Mouse (Mus musculus) liver, postnatal 0 days (tissue): Measurements from ENCODE around the gene 1600002K03Rik.

Experiments
- CTCF ChIP-seq: sonication (generic); IDR thresholded peaks from 2 replicates; pipeline ENCODE4 v1.5.1; 2016; ENCODE audit warnings: antibody characterized with exemption, low read depth
- EP300 ChIP-seq: IDR thresholded peaks from 2 replicates; pipeline ENCODE4 v1.6.1; 2016; ENCODE audit warnings: antibody characterized with exemption, low read depth, mild to moderate bottlenecking

DNA sequence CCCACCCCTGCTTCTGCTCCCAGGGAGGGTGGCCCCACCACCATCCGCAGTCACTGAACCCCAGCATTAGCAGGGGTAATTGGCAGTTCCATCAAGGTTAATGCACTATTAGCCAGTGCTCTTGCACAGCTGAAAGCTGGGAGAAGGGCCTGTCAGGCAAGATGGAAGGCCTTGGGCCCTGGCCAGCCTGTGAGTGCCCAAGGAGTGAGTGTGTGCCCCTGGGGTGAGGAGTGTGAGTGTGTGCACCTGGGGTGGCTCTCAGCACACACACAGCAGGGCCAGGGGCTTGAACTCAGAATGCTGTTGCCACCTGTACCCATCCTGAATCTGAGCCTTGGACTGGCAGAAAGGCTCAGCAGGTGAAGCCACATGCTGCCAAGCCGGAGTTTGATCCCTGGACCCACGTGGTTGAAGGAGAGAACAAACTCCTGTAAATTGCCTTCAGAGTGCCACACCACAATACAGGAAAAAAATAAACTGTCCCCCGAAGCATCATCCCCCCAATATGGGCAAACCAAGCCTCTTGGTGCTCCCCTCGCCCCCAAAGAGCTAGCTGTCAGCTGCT, 3.6 kb downstream of the 1600002K03Rik start:
- TF ChIP-seq CTCF (no peak), EP300 (no peak)
